Mouse (Mus musculus): Measurements from ENCODE around the gene Foxp1. TPM values are rescaled to one million over a fixed set of nuclear protein-coding genes. Genes with fewer than 3 reads are reported as not detected.
A peak's percentile ranks its signal among the peaks of the same experiment; 100 is the strongest.

Foxp1 gene
- total and polyA plus RNA-seq, 3 experiments, result 16.1 to 42.0 TPM; not detected in 1

DNA sequence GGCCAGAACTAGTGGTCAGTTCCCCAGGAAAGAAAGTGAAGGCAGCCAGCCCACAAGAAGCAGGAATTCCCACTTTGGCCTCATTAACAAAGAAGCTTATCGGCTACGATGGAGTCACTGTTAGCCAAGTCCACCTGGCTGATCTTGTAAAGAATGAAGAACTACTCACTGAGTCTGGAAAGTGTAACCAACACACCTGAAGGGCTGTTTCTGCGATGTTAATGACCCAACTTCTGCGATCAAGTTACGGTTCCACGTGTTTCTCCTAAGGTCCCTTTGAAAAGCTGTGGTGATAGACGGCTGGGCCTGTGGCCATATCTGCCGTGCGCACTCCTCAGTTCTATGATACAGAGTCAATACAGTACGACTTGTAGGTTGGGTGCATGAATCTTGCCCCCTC is 33.1 kb downstream of the Foxp1 start:
- no peak overlapping the region for H3K4me3 ChIP-seq (ENCODE audit: control insufficient read depth in 1 of 2, insufficient read depth in 1 of 2, low read depth in 2 of 2, low read length in 2 of 2)
- DNase-seq (ENCODE audit: low read depth, low spot score), result no peak
- H3K27ac ChIP-seq (ENCODE audit: control insufficient read depth, low read depth, low read length), result peak overlapping the region; percentile 31; the same call in 1 of the 2 replicates
- H3K9ac ChIP-seq (ENCODE audit: control insufficient read depth, low read depth, low read length, poor library complexity, severe bottlenecking), result 0 out of 2 replicates have a peak overlapping the region, but pooled peaks have one; percentile 24
- H3K9me3 ChIP-seq (replicated peaks; ENCODE audit: insufficient read depth, low read length), result no peaks in the 10 kb centered on the region
- peaks cover 8 to 13% of the 10 kb centered on the region in 2 experiments for H3K4me1 ChIP-seq (ENCODE audit: control insufficient read depth in 1 of 2, insufficient read depth in 2 of 2, low read length in 2 of 2)
- peaks cover 0 to 19% of the 10 kb centered on the region in 2 experiments; a peak in 2 of 4 replicates for H3K36me3 ChIP-seq (ENCODE audit: control insufficient read depth in 1 of 2, insufficient read depth in 2 of 2, low read length in 2 of 2)
- H3K27me3 ChIP-seq (ENCODE audit: control insufficient read depth in 1 of 2, insufficient read depth in 2 of 2, low read length in 2 of 2), result no peaks in the 10 kb centered on the region
- no peak for TF ChIP-seq E2F4 (IDR thresholded peaks at IDR 0.05; ENCODE audit: borderline replicate concordance, low read depth, low read length)
- no peak for TF ChIP-seq MYC (IDR thresholded peaks at IDR 0.05; ENCODE audit: low read depth, low read length)
- no peaks in the 10 kb centered on the region for H3K79me2 ChIP-seq (ENCODE audit: control insufficient read depth, insufficient read depth, low read length, poor library complexity)

DNA sequence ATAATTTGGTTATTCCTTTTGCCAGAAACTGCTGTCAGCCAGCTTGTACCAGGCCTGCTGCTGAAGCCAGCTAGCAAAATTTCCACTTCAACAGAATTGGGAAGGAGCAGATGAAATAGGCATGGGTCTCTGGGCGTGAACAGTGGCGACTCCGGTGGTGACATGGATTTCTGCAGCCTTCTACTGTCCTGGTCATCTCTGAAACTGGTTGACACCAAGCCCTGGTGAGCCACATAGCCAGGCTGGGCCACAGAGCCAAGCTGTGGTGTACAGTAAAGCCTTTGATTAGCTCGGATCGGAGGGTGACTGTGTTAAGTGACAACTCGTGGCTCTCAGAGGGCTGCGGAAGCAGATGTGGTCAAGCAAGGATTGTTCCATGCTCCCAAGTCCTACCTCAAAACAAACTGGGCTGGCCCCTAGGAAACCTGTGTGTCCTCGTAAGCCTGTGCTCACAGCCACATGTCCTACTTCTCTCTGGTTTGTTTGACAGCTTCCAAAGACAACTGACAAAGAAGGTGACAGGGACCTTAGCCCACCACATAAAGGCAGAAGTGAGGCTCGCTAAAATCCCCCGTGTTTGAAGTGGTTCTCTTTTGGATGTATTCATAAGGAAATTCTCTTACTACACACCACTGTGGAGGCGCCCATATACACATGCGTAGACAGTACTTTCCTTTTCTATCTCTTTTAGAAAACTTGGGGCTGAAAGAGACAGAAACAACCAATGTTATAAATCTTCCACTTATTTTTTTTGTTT is 36.5 kb downstream of the Foxp1 start:
- H3K36me3 ChIP-seq (ENCODE audit: control insufficient read depth in 1 of 2, insufficient read depth in 2 of 2, low read length in 2 of 2), result peaks cover 0 to 10% of the 10 kb centered on the region in 2 experiments; a peak in 2 of 4 replicates
- no peak overlapping the region for H3K4me3 ChIP-seq (ENCODE audit: control insufficient read depth in 1 of 2, insufficient read depth in 1 of 2, low read depth in 2 of 2, low read length in 2 of 2)
- no peaks in the 10 kb centered on the region for H3K27me3 ChIP-seq (ENCODE audit: control insufficient read depth in 1 of 2, insufficient read depth in 2 of 2, low read length in 2 of 2)
- H3K9ac ChIP-seq (ENCODE audit: control insufficient read depth, low read depth, low read length, poor library complexity, severe bottlenecking), result no peak overlapping the region
- peaks cover 0 to 13% of the 10 kb centered on the region in 2 experiments; a peak in 2 of 4 replicates for H3K4me1 ChIP-seq (ENCODE audit: control insufficient read depth in 1 of 2, insufficient read depth in 2 of 2, low read length in 2 of 2)
- H3K79me2 ChIP-seq (ENCODE audit: control insufficient read depth, insufficient read depth, low read length, poor library complexity), result no peaks in the 10 kb centered on the region
- no peak for DNase-seq (ENCODE audit: low read depth, low spot score)
- no peaks in the 10 kb centered on the region for H3K9me3 ChIP-seq (replicated peaks; ENCODE audit: insufficient read depth, low read length)
- H3K27ac ChIP-seq (ENCODE audit: control insufficient read depth, low read depth, low read length), result no peak overlapping the region
- no peak for TF ChIP-seq ZNF384 (IDR thresholded peaks at IDR 0.05; ENCODE audit: low read depth, low read length)
- TF ChIP-seq ELF1 (IDR thresholded peaks at IDR 0.05; ENCODE audit: low read depth, low read length), result no peak
- TF ChIP-seq MYB (IDR thresholded peaks at IDR 0.05; ENCODE audit: low read depth, low read length), result no peak
- TF ChIP-seq MXI1 (IDR thresholded peaks at IDR 0.05; ENCODE audit: low read depth, low read length), result no peak
- no peak for TF ChIP-seq POLR2AphosphoS5 (IDR thresholded peaks at IDR 0.05; ENCODE audit: borderline replicate concordance, low read depth, low read length)
- TF ChIP-seq MAZ (IDR thresholded peaks at IDR 0.05; ENCODE audit: low read depth, low read length), result no peak
- no peak for TF ChIP-seq TCF12 (IDR thresholded peaks at IDR 0.05; ENCODE audit: low read depth, low read length)
- TF ChIP-seq MEF2A (IDR thresholded peaks at IDR 0.05; ENCODE audit: extremely low read depth, insufficient replicate concordance, low read depth, low read length, poor library complexity, severe bottlenecking), result no peak
- no peak for TF ChIP-seq MAFK (IDR thresholded peaks at IDR 0.05; ENCODE audit: borderline replicate concordance, low read depth, low read length)
- TF ChIP-seq MYC (IDR thresholded peaks at IDR 0.05; ENCODE audit: low read depth, low read length), result no peak
- no peak for TF ChIP-seq GATA1 (IDR thresholded peaks at IDR 0.05; ENCODE audit: low read depth, low read length)
- TF ChIP-seq ZKSCAN1 (IDR thresholded peaks at IDR 0.05; ENCODE audit: low read depth, low read length), result no peak
- no peak for TF ChIP-seq EP300 (IDR thresholded peaks at IDR 0.05; ENCODE audit: low read depth in 1 of 2, low read length in 2 of 2)

Data from MEL (cell line).